Mouse (Mus musculus) megakaryocyte, embryonic 14.5 days (primary cell): ENCODE measurements around the gene Olfr802.

ENCODE experiments used
- FLI1 ChIP-seq: IDR thresholded peaks from 2 replicates; pipeline ENCODE4 v1.6.1; 2012; ENCODE audit warnings: low read length, inconsistent platforms, mixed read lengths
- GATA1 ChIP-seq: IDR thresholded peaks from 3 replicates; pipeline ENCODE4 v1.6.1; 2012; ENCODE audit warnings: mixed read lengths, low read length, inconsistent platforms, borderline replicate concordance

- TF ChIP-seq FLI1 (no peak), GATA1 (no peak)
These were observed 36.2 kb downstream of the Olfr802 start for GRCm38 (mm10) chr10:129651763-129652162.
